Mouse (Mus musculus): ENCODE data around the gene 1700092M07Rik. TPM values are rescaled to one million over a fixed set of nuclear protein-coding genes. Genes with fewer than 3 reads are reported as not detected.

1700092M07Rik gene
- polyA plus RNA-seq, 1 experiment: not detected

DNA sequence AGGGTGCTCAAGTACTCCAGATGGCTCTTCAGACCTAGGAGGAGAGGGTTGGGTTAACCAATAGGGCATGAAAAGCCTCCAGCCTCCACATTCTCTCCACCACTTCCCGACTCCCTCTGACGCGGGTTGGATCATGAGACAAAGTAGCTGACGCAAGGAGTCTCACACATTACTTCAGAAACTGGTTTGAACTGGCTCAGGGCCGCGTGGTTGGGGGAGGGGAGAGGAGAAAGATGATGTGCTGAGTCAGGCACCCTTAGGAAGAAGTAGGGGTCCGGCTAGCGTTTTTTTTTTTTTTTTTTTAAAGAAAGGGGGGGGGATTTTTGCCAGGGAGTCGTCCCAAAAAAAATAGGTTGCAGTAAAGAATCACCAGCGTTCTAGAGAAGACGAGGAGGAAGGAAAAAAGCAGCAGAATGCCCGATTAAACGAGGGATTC lies 27.6 kb upstream of the 1700092M07Rik start:
- under 1% methylated on average over 13 of the region's 13 CpGs for WGBS
- Histone ChIP-seq H3K27ac (ENCODE audit: insufficient read depth, low read depth, low read length) (peak overlapping the region; percentile 84), H3K4me3 (ENCODE audit: low read depth, low read length) (peak overlapping the region; percentile 69), H3K4me1 (ENCODE audit: control insufficient read depth, insufficient read depth, insufficient read length, low read length) (peaks cover 32% of the 10 kb centered on the region; the same call in 1 of the 2 replicates), H3K36me3 (ENCODE audit: control insufficient read depth, insufficient read depth, low read length) (peaks cover 38% of the 10 kb centered on the region), H3K27me3 (ENCODE audit: control insufficient read depth, insufficient read depth, low read length) (no peaks in the 10 kb centered on the region)
- no peak for TF ChIP-seq CTCF (IDR thresholded peaks at IDR 0.05; ENCODE audit: extremely low read depth, insufficient read length, insufficient replicate concordance, low read depth, low read length)

DNA sequence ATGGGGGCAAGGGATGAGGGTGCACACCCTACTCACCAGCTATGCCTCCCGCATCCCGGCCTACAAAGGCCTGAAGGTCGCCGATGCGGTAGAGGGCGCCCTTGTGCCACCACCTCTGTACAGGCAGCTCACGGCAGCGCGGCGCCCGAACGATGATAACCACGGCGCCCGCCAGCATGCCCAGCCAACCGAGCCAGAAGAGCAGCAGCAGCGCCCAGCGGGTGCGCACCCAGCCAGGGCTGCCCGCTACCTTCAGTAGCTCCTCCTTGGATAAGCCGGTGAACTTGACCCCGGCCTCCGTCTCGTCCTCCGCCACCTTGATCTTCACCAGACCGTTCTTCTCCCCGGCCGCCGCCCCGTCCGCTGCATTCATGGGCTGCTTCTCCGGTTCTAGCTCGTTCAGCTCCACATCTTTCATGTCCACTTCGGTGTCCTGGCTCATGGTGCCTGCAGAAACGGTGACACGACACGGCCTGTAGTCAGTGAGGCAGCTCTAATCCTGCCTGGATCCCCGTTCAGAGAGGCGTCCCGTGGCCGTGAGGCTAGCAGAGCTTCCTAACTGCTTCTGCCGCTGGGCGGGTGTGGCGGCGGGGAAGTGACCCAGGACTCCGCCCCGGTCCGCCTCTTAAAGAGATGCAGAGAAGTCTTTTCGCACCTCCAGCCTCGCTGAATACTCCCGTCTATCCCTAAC lies 27.1 kb upstream of the 1700092M07Rik start:
- Histone ChIP-seq H3K27me3 (ENCODE audit: control insufficient read depth, insufficient read depth, low read length) (no peaks in the 10 kb centered on the region), H3K4me3 (ENCODE audit: low read depth, low read length) (peak overlapping the region; percentile 69), H3K27ac (ENCODE audit: insufficient read depth, low read depth, low read length) (peak overlapping the region; percentile 84), H3K4me1 (ENCODE audit: control insufficient read depth, insufficient read depth, insufficient read length, low read length) (peaks cover 32% of the 10 kb centered on the region; the same call in 1 of the 2 replicates), H3K36me3 (ENCODE audit: control insufficient read depth, insufficient read depth, low read length) (peaks cover 33% of the 10 kb centered on the region)
- TF ChIP-seq CTCF (IDR thresholded peaks at IDR 0.05; ENCODE audit: extremely low read depth, insufficient read length, insufficient replicate concordance, low read depth, low read length): peak; percentile 61
- peak; percentile 99 for TF ChIP-seq POLR2A (IDR thresholded peaks at IDR 0.05; ENCODE audit: low read depth, low read length)
- WGBS: under 1% methylated on average over 51 of the region's 51 CpGs

DNA sequence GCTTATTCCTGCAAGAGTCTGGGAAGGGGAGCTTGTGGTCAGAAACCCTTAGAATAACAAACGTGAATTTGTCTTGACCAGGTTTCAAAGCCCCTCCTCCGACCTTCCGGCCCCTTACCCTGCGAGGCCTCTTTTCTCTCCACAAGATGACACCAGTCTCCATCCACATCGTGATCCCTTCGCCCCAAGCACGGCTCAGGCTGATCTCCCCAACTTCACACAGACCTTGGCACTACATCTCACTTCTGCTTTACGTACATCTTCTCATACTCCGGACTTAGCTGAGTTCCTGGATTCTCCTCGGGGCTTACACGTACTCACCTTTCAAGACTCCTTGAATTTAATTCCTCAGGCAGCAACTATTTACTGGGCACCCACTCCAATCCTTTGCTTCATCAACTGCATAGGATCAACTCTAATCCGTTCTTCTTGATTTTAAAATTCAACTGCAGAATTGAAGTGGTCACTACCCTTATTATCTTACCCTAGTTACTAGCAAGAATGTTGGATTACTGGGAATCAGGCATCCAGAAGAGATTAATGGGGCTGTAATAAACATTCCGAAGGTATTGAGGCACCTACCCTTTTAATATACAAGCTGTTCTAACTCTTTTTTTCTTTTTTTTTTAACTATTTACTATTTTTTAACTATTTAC lies 26.4 kb upstream of the 1700092M07Rik start:
- TF ChIP-seq POLR2A (IDR thresholded peaks at IDR 0.05; ENCODE audit: low read depth, low read length): no peak
- no peak for TF ChIP-seq CTCF (IDR thresholded peaks at IDR 0.05; ENCODE audit: extremely low read depth, insufficient read length, insufficient replicate concordance, low read depth, low read length)
- H3K27ac ChIP-seq (ENCODE audit: insufficient read depth, low read depth, low read length): peak overlapping the region; percentile 84
- H3K27me3 ChIP-seq (ENCODE audit: control insufficient read depth, insufficient read depth, low read length): no peaks in the 10 kb centered on the region
- WGBS: 12% methylated on average over 13 of the region's 13 CpGs
- H3K4me3 ChIP-seq (ENCODE audit: low read depth, low read length): peak overlapping the region; percentile 69
- peaks cover 26% of the 10 kb centered on the region for H3K36me3 ChIP-seq (ENCODE audit: control insufficient read depth, insufficient read depth, low read length)
- peaks cover 32% of the 10 kb centered on the region; the same call in 1 of the 2 replicates for H3K4me1 ChIP-seq (ENCODE audit: control insufficient read depth, insufficient read depth, insufficient read length, low read length)

DNA sequence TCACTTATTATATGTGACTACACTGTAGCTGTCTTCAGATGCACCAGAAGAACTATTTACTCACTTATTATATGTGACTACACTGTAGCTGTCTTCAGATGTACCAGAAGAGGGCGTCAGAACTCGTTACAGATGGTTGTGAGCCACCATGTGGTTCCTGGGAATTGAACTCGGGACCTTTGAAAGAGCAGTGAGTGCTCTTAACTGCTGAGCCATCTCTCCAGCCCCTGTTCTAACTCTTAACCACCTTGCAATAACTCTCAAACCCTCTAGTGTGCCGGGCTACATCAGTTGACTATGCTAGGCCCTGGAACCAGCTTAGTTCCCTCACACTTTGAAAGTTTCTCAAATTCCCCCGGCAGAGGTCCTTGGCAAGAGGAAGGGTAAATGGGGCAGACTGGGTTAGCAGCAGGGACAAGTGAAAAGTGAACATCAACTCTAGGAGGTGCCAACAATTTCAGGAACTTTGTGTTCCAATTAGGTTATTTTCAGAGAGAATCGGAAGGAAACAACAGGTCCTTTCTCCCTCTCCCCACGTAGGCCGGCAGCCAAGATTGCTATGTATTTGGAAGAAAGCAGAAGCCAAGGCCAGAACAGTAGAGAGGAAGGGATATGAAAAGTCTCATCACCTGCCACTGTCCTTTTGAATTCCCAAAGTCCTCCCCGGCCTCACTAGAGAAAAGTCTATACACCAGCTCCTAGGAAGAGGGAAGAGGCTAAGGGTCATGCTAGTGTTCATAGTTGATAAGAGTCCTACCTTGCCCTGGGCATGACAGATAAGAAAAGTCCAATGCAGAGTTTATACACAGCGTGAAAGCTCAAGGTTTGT lies 25.7 kb upstream of the 1700092M07Rik start:
- 52% methylated on average over 10 of the region's 10 CpGs for WGBS
- peaks cover 28% of the 10 kb centered on the region; the same call in 1 of the 2 replicates for H3K4me1 ChIP-seq (ENCODE audit: control insufficient read depth, insufficient read depth, insufficient read length, low read length)
- H3K36me3 ChIP-seq (ENCODE audit: control insufficient read depth, insufficient read depth, low read length): peaks cover 18% of the 10 kb centered on the region
- TF ChIP-seq POLR2A (IDR thresholded peaks at IDR 0.05; ENCODE audit: low read depth, low read length) (no peak), CTCF (IDR thresholded peaks at IDR 0.05; ENCODE audit: extremely low read depth, insufficient read length, insufficient replicate concordance, low read depth, low read length) (no peak)
- H3K27ac ChIP-seq (ENCODE audit: insufficient read depth, low read depth, low read length): peak overlapping the region; percentile 94
- no peaks in the 10 kb centered on the region for H3K27me3 ChIP-seq (ENCODE audit: control insufficient read depth, insufficient read depth, low read length)
- no peak overlapping the region for H3K4me3 ChIP-seq (ENCODE audit: low read depth, low read length)

DNA sequence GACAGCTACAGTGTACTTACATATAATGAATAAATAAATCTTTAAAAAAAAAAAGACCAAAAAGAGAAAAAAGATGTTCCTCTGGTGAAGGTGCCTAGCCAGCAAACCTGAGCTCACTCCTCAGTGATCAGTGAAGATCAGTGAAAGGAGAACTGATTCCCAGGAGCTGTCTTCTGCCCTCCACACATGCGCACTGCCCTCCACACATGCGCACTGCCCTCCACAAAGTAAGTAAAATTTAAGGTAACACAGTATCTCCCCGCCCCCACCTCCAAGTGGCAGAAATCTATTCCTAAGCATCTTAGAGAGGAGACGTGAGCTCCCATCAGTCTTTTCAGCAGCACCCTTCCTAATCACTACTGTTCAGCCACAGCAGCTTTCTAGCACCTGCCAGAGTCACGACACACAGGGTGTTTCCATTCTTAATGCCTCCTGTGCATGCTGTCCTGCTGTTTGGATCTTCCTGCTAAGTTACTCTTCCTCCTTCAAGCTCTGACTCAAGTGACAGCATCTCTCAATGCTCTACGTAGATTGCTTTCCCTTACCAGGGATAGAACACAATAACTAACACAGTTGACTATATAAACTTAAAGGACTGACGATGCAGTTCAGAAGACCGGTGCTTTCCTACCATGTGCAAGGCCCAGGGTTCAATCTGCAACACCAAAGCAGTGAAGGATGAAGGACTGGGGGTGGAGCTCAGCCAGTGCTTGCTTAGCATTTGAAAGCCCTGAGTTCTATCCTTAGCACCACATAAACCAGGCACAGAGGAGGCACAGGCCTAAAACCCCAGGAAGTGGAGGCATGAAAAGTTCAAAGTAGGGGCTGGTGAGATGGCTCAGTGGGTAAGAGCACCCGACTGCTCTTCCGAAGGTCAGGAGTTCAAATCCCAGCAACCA lies 24.4 kb upstream of the 1700092M07Rik start:
- H3K4me3 ChIP-seq (ENCODE audit: low read depth, low read length): no peak overlapping the region
- H3K36me3 ChIP-seq (ENCODE audit: control insufficient read depth, insufficient read depth, low read length): peaks cover 7% of the 10 kb centered on the region; the same call in 1 of the 2 replicates
- TF ChIP-seq CTCF (IDR thresholded peaks at IDR 0.05; ENCODE audit: extremely low read depth, insufficient read length, insufficient replicate concordance, low read depth, low read length): no peak
- TF ChIP-seq POLR2A (IDR thresholded peaks at IDR 0.05; ENCODE audit: low read depth, low read length): no peak
- H3K27ac ChIP-seq (ENCODE audit: insufficient read depth, low read depth, low read length): peak overlapping the region; percentile 94
- 89% methylated on average over 10 of the region's 10 CpGs for WGBS
- peaks cover 22% of the 10 kb centered on the region; the same call in 1 of the 2 replicates for H3K4me1 ChIP-seq (ENCODE audit: control insufficient read depth, insufficient read depth, insufficient read length, low read length)
- H3K27me3 ChIP-seq (ENCODE audit: control insufficient read depth, insufficient read depth, low read length): no peaks in the 10 kb centered on the region

DNA sequence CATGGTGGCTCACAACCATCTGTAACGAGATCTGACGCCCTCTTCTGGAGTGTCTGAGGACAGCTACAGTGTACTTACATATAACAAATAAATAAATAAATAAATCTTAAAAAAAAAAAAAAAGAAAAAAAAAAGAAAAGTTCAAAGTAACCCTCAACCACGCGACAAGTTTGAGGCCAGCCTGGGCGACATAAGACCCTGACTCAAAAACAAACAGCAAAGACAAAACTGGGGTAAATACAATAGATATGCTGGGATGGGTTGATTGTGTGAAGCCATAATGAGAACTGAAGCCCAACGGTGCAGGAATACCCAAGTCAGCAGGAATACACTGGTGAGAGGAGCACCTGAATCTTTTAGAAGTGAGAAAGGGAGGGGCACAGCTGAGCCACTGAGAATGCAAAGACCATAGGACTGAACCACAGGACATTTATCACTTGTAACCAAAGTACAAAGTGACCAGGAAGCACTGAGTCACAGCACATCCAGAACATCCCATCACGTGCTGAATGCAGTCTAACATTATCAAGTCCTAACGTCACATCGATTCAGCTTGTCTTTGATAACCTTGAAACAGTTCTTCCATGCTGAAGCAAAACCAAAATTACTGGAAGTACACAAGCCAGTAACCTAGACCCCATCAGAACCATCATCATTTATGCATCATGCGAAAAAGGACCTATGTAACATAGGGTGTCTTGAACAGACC lies 23.6 kb upstream of the 1700092M07Rik start:
- TF ChIP-seq POLR2A (IDR thresholded peaks at IDR 0.05; ENCODE audit: low read depth, low read length): no peak
- no peak for TF ChIP-seq CTCF (IDR thresholded peaks at IDR 0.05; ENCODE audit: extremely low read depth, insufficient read length, insufficient replicate concordance, low read depth, low read length)
- WGBS: 67% methylated on average over 9 of the region's 10 CpGs
- no peak overlapping the region for H3K4me3 ChIP-seq (ENCODE audit: low read depth, low read length)
- H3K36me3 ChIP-seq (ENCODE audit: control insufficient read depth, insufficient read depth, low read length): peaks cover 2% of the 10 kb centered on the region; the same call in 1 of the 2 replicates
- peak overlapping the region; percentile 94 for H3K27ac ChIP-seq (ENCODE audit: insufficient read depth, low read depth, low read length)
- no peaks in the 10 kb centered on the region for H3K27me3 ChIP-seq (ENCODE audit: control insufficient read depth, insufficient read depth, low read length)
- peaks cover 19% of the 10 kb centered on the region; the same call in 1 of the 2 replicates for H3K4me1 ChIP-seq (ENCODE audit: control insufficient read depth, insufficient read depth, insufficient read length, low read length)

All from small intestine, adult 2 months (tissue).